Mouse (Mus musculus) midbrain, postnatal 0 days (tissue): Measurements from ENCODE around the gene 1700030K09Rik. TPM values are rescaled to one million over a fixed set of nuclear protein-coding genes. Genes with fewer than 3 reads are reported as not detected.

Source experiments
- ATAC-seq: fragments of 200-750 bp; cut with Nextera tagmentation; 2 replicates; pipeline ENCODE4 v1.8.0; 2017; ENCODE audit warnings: moderate number of reproducible peaks, mild to moderate bottlenecking, moderate TSS enrichment, moderate library complexity; ENCODE audit not compliant: low FRiP score
- DNase-seq: peaks from one replicate; pipeline ENCODE4 v3.0.0-alpha.2; 2015; ENCODE audit warnings: low spot score
- H3K27ac ChIP-seq: fragments of 300-500 bp; sonication (generic); 2 replicates; pipeline ENCODE4 v1.5.1; 2014; ENCODE audit warnings: low read depth, mild to moderate bottlenecking, low read length, mixed read lengths
- H3K27me3 ChIP-seq: fragments of 300-500 bp; sonication (generic); 2 replicates; pipeline ENCODE4 v1.6.1; 2014; ENCODE audit warnings: low read length, control low read depth, mixed read lengths; ENCODE audit not compliant: insufficient read depth
- H3K36me3 ChIP-seq: fragments of 300-500 bp; sonication (generic); 2 replicates; pipeline ENCODE4 v1.6.1; 2014; ENCODE audit warnings: low read length, control low read depth, mixed read lengths; ENCODE audit not compliant: insufficient read depth
- H3K4me1 ChIP-seq: fragments of 300-500 bp; sonication (generic); 2 replicates; pipeline ENCODE4 v1.6.1; 2014; ENCODE audit warnings: mild to moderate bottlenecking, control low read depth, antibody characterized with exemption, low read length, mixed read lengths; ENCODE audit not compliant: insufficient read depth
- H3K4me2 ChIP-seq: fragments of 300-500 bp; sonication (generic); 2 replicates; pipeline ENCODE4 v1.6.1; 2014; ENCODE audit warnings: low read depth, mild to moderate bottlenecking, low read length, mixed read lengths; ENCODE audit not compliant: poor library complexity, severe bottlenecking
- H3K4me3 ChIP-seq: fragments of 300-500 bp; sonication (generic); 2 replicates; pipeline ENCODE4 v1.5.1; 2014; ENCODE audit warnings: low read depth, mild to moderate bottlenecking, low read length, moderate library complexity
- H3K9ac ChIP-seq: fragments of 300-500 bp; sonication (generic); replicated peaks from 2 replicates; pipeline ENCODE4 v1.6.1; 2014; ENCODE audit warnings: mild to moderate bottlenecking, low read length, moderate library complexity, mixed read lengths; ENCODE audit not compliant: poor library complexity, severe bottlenecking
- H3K9me3 ChIP-seq: fragments of 300-500 bp; sonication (generic); 2 replicates; pipeline ENCODE4 v1.6.1; 2016; ENCODE audit warnings: low read length, control low read depth
- CTCF ChIP-seq: IDR thresholded peaks from 2 replicates; pipeline ENCODE4 v1.5.1; 2016; ENCODE audit warnings: antibody characterized with exemption, mild to moderate bottlenecking
- WGBS: fragments of 180-500 bp; shearing (Covaris S2); extraction: QIAGEN DNeasy Blood & Tissue Kit; methylation state at CpG from one replicate; pipeline ENCODE4 v1.1.7; 2014; 5-methylcytosine and 5-hydroxymethylcytosine counted together
- microRNA-seq: library from miRNA; unstranded; fragments of <30 nt; microRNA quantifications from one replicate; pipeline ENCODE4, GENCODE M21; 2016; ENCODE audit warnings: borderline number of aligned reads
- polyA plus RNA-seq: library from polyadenylated mRNA; unstranded; fragments of >200 nt; fragmentation: Nextera tagmentation; extraction: Ambion mirVana; gene quantifications from 2 replicates; pipeline ENCODE4 v1.2.1, GENCODE M21; 2015
- total RNA-seq: library from RNA; depleted of rRNA; stranded (reverse); fragments of >200 nt; gene quantifications from 2 replicates; pipeline ENCODE4 v1.2.3, GENCODE M21; 2014; rRNA removed

The 1700030K09Rik gene
- total and polyA plus RNA-seq, 2 experiments from 2014 or later, result 8.7 to 14.7 TPM

GRCm38 (mm10) chr8:72504637-72505314, 61.1 kb downstream of the 1700030K09Rik start:
- Histone ChIP-seq H3K4me2 (no peak overlapping the region), H3K36me3 (no peaks in the 10 kb centered on the region), H3K4me1 (no peaks in the 10 kb centered on the region), H3K9me3 (no peaks in the 10 kb centered on the region), H3K4me3 (no peak overlapping the region), H3K27me3 (no peaks in the 10 kb centered on the region), H3K9ac (no peak overlapping the region), H3K27ac (no peak overlapping the region)
- no peak for TF ChIP-seq CTCF
- ATAC-seq, result no peak; the same call in 1 of the 2 replicates
- no peak for DNase-seq

GRCm38 (mm10) chr8:72507505-72507904, 63.8 kb downstream of the 1700030K09Rik start:
- no peak overlapping the region for H3K27ac ChIP-seq
- no peak overlapping the region for H3K9ac ChIP-seq
- H3K4me2 ChIP-seq, result no peak overlapping the region
- H3K27me3 ChIP-seq, result no peaks in the 10 kb centered on the region
- no peaks in the 10 kb centered on the region for H3K9me3 ChIP-seq
- DNase-seq, result no peak
- no peak for TF ChIP-seq CTCF
- no peaks in the 10 kb centered on the region for H3K4me1 ChIP-seq
- no peaks in the 10 kb centered on the region for H3K36me3 ChIP-seq
- no peak for ATAC-seq
- 72% methylated on average over 1 of the region's 1 CpGs for WGBS
- H3K4me3 ChIP-seq, result no peak overlapping the region

Small RNA genes lying within 50 kb of the gene (microRNA-seq; reads per million reads assigned to microRNA genes)
- gene Mir7068, result 1.3 reads per million

Other genes with a start within 250 kb of the 1700030K09Rik start
- not detected in 2 replicates for gene Cib3, start 231.0 kb upstream of the 1700030K09Rik start, total RNA-seq
- not detected in 2 replicates for gene Cib3, start 231.0 kb upstream of the 1700030K09Rik start, polyA plus RNA-seq
- not detected in 2 replicates for gene Gm11034, start 230.2 kb upstream of the 1700030K09Rik start, total RNA-seq
- not detected in 2 replicates for gene Gm11034, start 230.2 kb upstream of the 1700030K09Rik start, polyA plus RNA-seq
- gene Fam32a, start 224.2 kb upstream of the 1700030K09Rik start, total RNA-seq, result 113 and 116 TPM in 2 replicates
- gene Fam32a, start 224.2 kb upstream of the 1700030K09Rik start, polyA plus RNA-seq, result 91.6 and 92.5 TPM in 2 replicates
- gene Ap1m1, start 203.9 kb upstream of the 1700030K09Rik start, total RNA-seq, result 81.8 and 97.2 TPM in 2 replicates
- 252 and 260 TPM in 2 replicates for gene Ap1m1, start 203.9 kb upstream of the 1700030K09Rik start, polyA plus RNA-seq
- gene Gm10282, start 138.6 kb upstream of the 1700030K09Rik start, total RNA-seq, result 2.4 and 3.9 TPM in 2 replicates
- gene Gm10282, start 138.6 kb upstream of the 1700030K09Rik start, polyA plus RNA-seq, result 9.0 and 10.2 TPM in 2 replicates
- 5.3 and 7.8 TPM in 2 replicates for gene Klf2, start 124.8 kb upstream of the 1700030K09Rik start, total RNA-seq
- gene Klf2, start 124.8 kb upstream of the 1700030K09Rik start, polyA plus RNA-seq, result 9.8 and 10.5 TPM in 2 replicates
- 65.7 and 66.4 TPM in 2 replicates for gene Eps15l1, start 22.4 kb upstream of the 1700030K09Rik start, total RNA-seq
- gene Eps15l1, start 22.4 kb upstream of the 1700030K09Rik start, polyA plus RNA-seq, result 51.3 and 51.9 TPM in 2 replicates
- gene Calr3, start within 50 bp of the 1700030K09Rik start, total RNA-seq, result 0.28 and 0.77 TPM in 2 replicates
- 1.0 and 1.2 TPM in 2 replicates for gene Calr3, start within 50 bp of the 1700030K09Rik start, polyA plus RNA-seq
- 33.4 and 51.4 TPM in 2 replicates for gene Cherp, start 31.3 kb downstream of the 1700030K09Rik start, total RNA-seq
- gene Cherp, start 31.3 kb downstream of the 1700030K09Rik start, polyA plus RNA-seq, result 44.5 and 50.9 TPM in 2 replicates
- 47.7 and 69.4 TPM in 2 replicates for gene Slc35e1, start 48.7 kb downstream of the 1700030K09Rik start, total RNA-seq
- 11.1 and 12.0 TPM in 2 replicates for gene Slc35e1, start 48.7 kb downstream of the 1700030K09Rik start, polyA plus RNA-seq
- gene Med26, start 104.4 kb downstream of the 1700030K09Rik start, total RNA-seq, result 16.2 and 17.8 TPM in 2 replicates
- 17.4 and 19.1 TPM in 2 replicates for gene Med26, start 104.4 kb downstream of the 1700030K09Rik start, polyA plus RNA-seq
- 89.0 and 99.9 TPM in 2 replicates for gene Smim7, start 127.2 kb downstream of the 1700030K09Rik start, total RNA-seq
- gene Smim7, start 127.2 kb downstream of the 1700030K09Rik start, polyA plus RNA-seq, result 155 and 156 TPM in 2 replicates
- gene Tmem38a, start 128.2 kb downstream of the 1700030K09Rik start, total RNA-seq, result 64.6 and 73.7 TPM in 2 replicates
- gene Tmem38a, start 128.2 kb downstream of the 1700030K09Rik start, polyA plus RNA-seq, result 36.7 and 44.7 TPM in 2 replicates
- 31.6 and 36.3 TPM in 2 replicates for gene Nwd1, start 202.8 kb downstream of the 1700030K09Rik start, total RNA-seq
- gene Nwd1, start 202.8 kb downstream of the 1700030K09Rik start, polyA plus RNA-seq, result 2.0 and 2.6 TPM in 2 replicates